8 mouse cellular contexts compared by ENCODE assay signal in genomic region chr5:45520809-45521110, GRCm38 (mm10). TPM values are rescaled to one million over a fixed set of nuclear protein-coding genes. Genes with fewer than 3 reads are reported as not detected.
A peak's percentile ranks its signal among the peaks of the same experiment; 100 is the strongest.
DNase-seq lines count a peak whose midpoint lies in the region; ATAC-seq and TF ChIP-seq lines count a peak whose summit lies in the region.

No protein-coding gene starts in this region.

- WGBS in spleen, adult 2 months, result 8% methylated on average over 5 of the region's 5 CpGs
- WGBS in limb, embryonic 14.5 days, result 3% methylated on average over 5 of the region's 5 CpGs
- 3% methylated on average over 5 of the region's 5 CpGs for WGBS in stomach, embryonic 15.5 days

- peaks cover 10% of the 10 kb centered on the region; the same call in 1 of the 2 replicates for H3K36me3 ChIP-seq in spleen, adult 2 months (ENCODE audit: control insufficient read depth, insufficient read depth, low read length)
- peaks cover 21% of the 10 kb centered on the region for H3K36me3 ChIP-seq in limb, embryonic 14.5 days (ENCODE audit: control insufficient read depth, insufficient read depth, low read length)
- H3K36me3 ChIP-seq in stomach, embryonic 15.5 days, result peaks cover 16% of the 10 kb centered on the region

- H3K4me2 ChIP-seq in limb, embryonic 14.5 days (replicated peaks; ENCODE audit: low read depth, low read length, severe bottlenecking), result peak overlapping the region; percentile 88
- H3K4me2 ChIP-seq in stomach, embryonic 15.5 days, result peak overlapping the region; percentile 74

- H3K9me3 ChIP-seq in limb, embryonic 14.5 days (ENCODE audit: control insufficient read depth, low read length), result no peaks in the 10 kb centered on the region
- no peaks in the 10 kb centered on the region for H3K9me3 ChIP-seq in stomach, embryonic 15.5 days

- H3K9ac ChIP-seq in limb, embryonic 14.5 days (ENCODE audit: low read depth, low read length, severe bottlenecking), result peak overlapping the region; percentile 84
- peak overlapping the region; percentile 98 for H3K9ac ChIP-seq in stomach, embryonic 15.5 days

- peak overlapping the region; percentile 94 for H3K4me3 ChIP-seq in spleen, adult 2 months (ENCODE audit: extremely low read depth, insufficient read depth, insufficient read length)
- peak overlapping the region; percentile 99 for H3K4me3 ChIP-seq in embryonic fibroblast, embryonic 13.5 days (ENCODE audit: insufficient read depth, low read length)
- H3K4me3 ChIP-seq in limb, embryonic 14.5 days (replicated peaks; ENCODE audit: low read length), result peak overlapping the region; percentile 95
- peak overlapping the region; percentile 99 for H3K4me3 ChIP-seq in stomach, embryonic 15.5 days (replicated peaks)

- no peak for ATAC-seq in limb, embryonic 14.5 days (ENCODE audit: low FRiP score, low read depth)
- no peak for ATAC-seq in stomach, embryonic 15.5 days (ENCODE audit: insufficient read depth, low FRiP score, low read depth)
- no peak for ATAC-seq in monocyte, adult 5-6 weeks (replicated peaks; ENCODE audit: insufficient number of reproducible peaks, low FRiP score, low TSS enrichment, poor library complexity, severe bottlenecking)

- H3K27ac ChIP-seq in spleen, adult 2 months (ENCODE audit: insufficient read depth, low read length), result peak overlapping the region; percentile 56; the same call in 1 of the 2 replicates
- H3K27ac ChIP-seq in embryonic fibroblast, embryonic 13.5 days (ENCODE audit: insufficient read depth, low read length), result no peak overlapping the region
- H3K27ac ChIP-seq in limb, embryonic 14.5 days (replicated peaks; ENCODE audit: low read depth, low read length), result no peak overlapping the region
- H3K27ac ChIP-seq in stomach, embryonic 15.5 days, result no peak overlapping the region

- H3K27me3 ChIP-seq in spleen, adult 2 months (ENCODE audit: control insufficient read depth, insufficient read depth, low read length), result no peaks in the 10 kb centered on the region
- H3K27me3 ChIP-seq in limb, embryonic 14.5 days (ENCODE audit: control insufficient read depth, insufficient read depth, low read length), result no peaks in the 10 kb centered on the region
- H3K27me3 ChIP-seq in stomach, embryonic 15.5 days (replicated peaks), result no peaks in the 10 kb centered on the region

- TF ChIP-seq POLR2A in spleen, adult 2 months (IDR thresholded peaks at IDR 0.05; ENCODE audit: low read depth, low read length), result no peak
- TF ChIP-seq POLR2A in embryonic fibroblast, embryonic 13.5 days (IDR thresholded peaks at IDR 0.05; ENCODE audit: low read depth, low read length), result no peak
- TF ChIP-seq POLR2A in limb, embryonic 14.5 days (IDR thresholded peaks at IDR 0.05; ENCODE audit: borderline replicate concordance, extremely low read depth, insufficient read depth, insufficient read length), result no peak

- no peak for TF ChIP-seq CTCF in spleen, adult 2 months (IDR thresholded peaks at IDR 0.05; ENCODE audit: extremely low read depth, insufficient read depth, insufficient read length, insufficient replicate concordance)
- TF ChIP-seq CTCF in embryonic fibroblast, embryonic 13.5 days (IDR thresholded peaks at IDR 0.05; ENCODE audit: borderline replicate concordance, insufficient read depth, low read length), result no peak

- no peaks in the 10 kb centered on the region; the same call in 1 of the 2 replicates for H3K4me1 ChIP-seq in spleen, adult 2 months (ENCODE audit: control insufficient read depth, insufficient read depth, insufficient read length)
- peaks cover 3% of the 10 kb centered on the region; the same call in 1 of the 2 replicates for H3K4me1 ChIP-seq in embryonic fibroblast, embryonic 13.5 days (ENCODE audit: control insufficient read depth, insufficient read depth, low read length)
- 0 out of 2 replicates have a peak, but pooled peaks cover 5% of the 10 kb centered on the region for H3K4me1 ChIP-seq in limb, embryonic 14.5 days (ENCODE audit: control insufficient read depth, insufficient read depth, low read length)
- H3K4me1 ChIP-seq in stomach, embryonic 15.5 days, result peaks cover 18% of the 10 kb centered on the region; the same call in 1 of the 2 replicates

- no peak for DNase-seq in spleen, adult 2 months (ENCODE audit: low read depth in 1 of 2, low spot score in 2 of 2)
- DNase-seq in spleen, postnatal 4 days (ENCODE audit: low spot score in 2 of 2), result no peak
- no peak for DNase-seq in limb, embryonic 14.5 days (ENCODE audit: low spot score)
- no peak for DNase-seq in frontal cortex, postnatal 10 days (ENCODE audit: low spot score in 2 of 2)
- no peak for DNase-seq in kidney, adult 11 months

RNA-seq across cellular contexts. Expression of gene Med28, which starts 0.7 kb away (rescaled TPM):
- polyA plus RNA-seq in spleen, adult 2 months (2012; rRNA removed), result 64.1 and 64.6 TPM in 2 replicates
- polyA plus RNA-seq in embryonic fibroblast, embryonic 13.5 days (2011; ENCODE audit: insufficient read length, low read depth, missing spikeins), result 74.8 and 98.0 TPM in 2 replicates
- 102 and 125 TPM in 2 replicates for polyA plus RNA-seq in limb, embryonic 14.5 days (2012; rRNA removed)
- 234 and 242 TPM in 2 replicates for polyA plus RNA-seq in limb, embryonic 14.5 days (2014; fragmentation: Nextera tagmentation; extraction: Ambion mirVana)
- polyA plus RNA-seq in stomach, embryonic 15.5 days (2015; fragmentation: Nextera tagmentation; extraction: Ambion mirVana), result 220 and 221 TPM in 2 replicates
- total RNA-seq in monocyte, adult 5-6 weeks (2017), result 37.8 to 56.8 TPM (median 40.7 TPM) in 3 replicates

RNA-seq across cellular contexts. Expression of gene Lap3, which starts 27.6 kb away (rescaled TPM):
- 6.6 and 9.5 TPM in 2 replicates for polyA plus RNA-seq in spleen, adult 2 months (2012; rRNA removed)
- 73.4 and 116 TPM in 2 replicates for polyA plus RNA-seq in embryonic fibroblast, embryonic 13.5 days (2011; ENCODE audit: insufficient read length, low read depth, missing spikeins)
- polyA plus RNA-seq in limb, embryonic 14.5 days (2012; rRNA removed), result 35.9 and 49.2 TPM in 2 replicates
- polyA plus RNA-seq in limb, embryonic 14.5 days (2014; fragmentation: Nextera tagmentation; extraction: Ambion mirVana), result 68.6 and 70.9 TPM in 2 replicates
- polyA plus RNA-seq in stomach, embryonic 15.5 days (2015; fragmentation: Nextera tagmentation; extraction: Ambion mirVana), result 88.3 and 92.9 TPM in 2 replicates
- 10.0 to 18.0 TPM (median 13.1 TPM) in 3 replicates for total RNA-seq in monocyte, adult 5-6 weeks (2017)
